Mouse (Mus musculus): ENCODE measurements around the gene Tst. TPM values are rescaled to one million over a fixed set of nuclear protein-coding genes. Genes with fewer than 3 reads are reported as not detected.

Gene Tst
- polyA plus RNA-seq, 1 experiment from 2014 or later: 32.8 TPM

GRCm38 (mm10) chr15:78447121-78447520, 41.4 kb upstream of the Tst start:
- H3K4me2 ChIP-seq (replicated peaks; ENCODE audit: low read depth, low read length): no peak overlapping the region
- no peaks in the 10 kb centered on the region for H3K36me3 ChIP-seq (ENCODE audit: control insufficient read depth, insufficient read depth, low read length)
- no peaks in the 10 kb centered on the region; the same call in 1 of the 2 replicates for H3K27me3 ChIP-seq (ENCODE audit: control insufficient read depth, insufficient read depth, low read length)
- no peak overlapping the region for H3K9ac ChIP-seq (ENCODE audit: low read depth, low read length)
- no peak overlapping the region for H3K4me3 ChIP-seq (ENCODE audit: low read length)
- no peak overlapping the region for H3K27ac ChIP-seq (ENCODE audit: low read depth, low read length)
- 50% methylated on average over 7 of the region's 7 CpGs for WGBS
- no peak for ATAC-seq (ENCODE audit: low FRiP score, low TSS enrichment)
- no peaks in the 10 kb centered on the region for H3K9me3 ChIP-seq (ENCODE audit: control insufficient read depth, low read length)
- no peaks in the 10 kb centered on the region; the same call in 1 of the 2 replicates for H3K4me1 ChIP-seq (ENCODE audit: control insufficient read depth, insufficient read depth, low read length)

GRCm38 (mm10) chr15:78443857-78444256, 38.1 kb upstream of the Tst start:
- WGBS: 32% methylated on average over 6 of the region's 6 CpGs
- Histone ChIP-seq H3K4me1 (ENCODE audit: control insufficient read depth, insufficient read depth, low read length) (no peaks in the 10 kb centered on the region; the same call in 1 of the 2 replicates), H3K4me3 (ENCODE audit: low read length) (no peak overlapping the region), H3K36me3 (ENCODE audit: control insufficient read depth, insufficient read depth, low read length) (no peaks in the 10 kb centered on the region), H3K9ac (ENCODE audit: low read depth, low read length) (no peak overlapping the region), H3K4me2 (replicated peaks; ENCODE audit: low read depth, low read length) (no peak overlapping the region), H3K27me3 (ENCODE audit: control insufficient read depth, insufficient read depth, low read length) (no peaks in the 10 kb centered on the region; the same call in 1 of the 2 replicates), H3K9me3 (ENCODE audit: control insufficient read depth, low read length) (no peaks in the 10 kb centered on the region), H3K27ac (ENCODE audit: low read depth, low read length) (no peak overlapping the region)
- ATAC-seq (ENCODE audit: low FRiP score, low TSS enrichment): no peak

- no peak overlapping the region for H3K4me3 ChIP-seq (ENCODE audit: low read length)
- no peaks in the 10 kb centered on the region; the same call in 1 of the 2 replicates for H3K27me3 ChIP-seq (ENCODE audit: control insufficient read depth, insufficient read depth, low read length)
- no peak for ATAC-seq (ENCODE audit: low FRiP score, low TSS enrichment)
- H3K36me3 ChIP-seq (ENCODE audit: control insufficient read depth, insufficient read depth, low read length): no peaks in the 10 kb centered on the region
- 86% methylated on average over 19 of the region's 19 CpGs for WGBS
- no peak overlapping the region for H3K27ac ChIP-seq (ENCODE audit: low read depth, low read length)
- no peak overlapping the region for H3K4me2 ChIP-seq (replicated peaks; ENCODE audit: low read depth, low read length)
- peaks cover 8% of the 10 kb centered on the region for H3K4me1 ChIP-seq (ENCODE audit: control insufficient read depth, insufficient read depth, low read length)
- H3K9ac ChIP-seq (ENCODE audit: low read depth, low read length): no peak overlapping the region
- no peaks in the 10 kb centered on the region for H3K9me3 ChIP-seq (ENCODE audit: control insufficient read depth, low read length)
Measured at GRCm38 (mm10) chr15:78442231-78442630, 36.5 kb upstream of the Tst start.

GRCm38 (mm10) chr15:78438973-78439372, 33.3 kb upstream of the Tst start:
- no peak for ATAC-seq (ENCODE audit: low FRiP score, low TSS enrichment)
- H3K9me3 ChIP-seq (ENCODE audit: control insufficient read depth, low read length): no peaks in the 10 kb centered on the region
- no peaks in the 10 kb centered on the region; the same call in 1 of the 2 replicates for H3K27me3 ChIP-seq (ENCODE audit: control insufficient read depth, insufficient read depth, low read length)
- no peak overlapping the region for H3K4me3 ChIP-seq (ENCODE audit: low read length)
- H3K36me3 ChIP-seq (ENCODE audit: control insufficient read depth, insufficient read depth, low read length): peaks cover 9% of the 10 kb centered on the region
- 68% methylated on average over 9 of the region's 9 CpGs for WGBS
- H3K27ac ChIP-seq (ENCODE audit: low read depth, low read length): no peak overlapping the region
- no peak overlapping the region for H3K9ac ChIP-seq (ENCODE audit: low read depth, low read length)
- H3K4me1 ChIP-seq (ENCODE audit: control insufficient read depth, insufficient read depth, low read length): peaks cover 29% of the 10 kb centered on the region
- H3K4me2 ChIP-seq (replicated peaks; ENCODE audit: low read depth, low read length): no peak overlapping the region

GRCm38 (mm10) chr15:78438505-78438904, 32.8 kb upstream of the Tst start:
- whole genome bisulfite sequencing: 52% methylated on average over 8 of the region's 8 CpGs
- Histone ChIP-seq H3K27ac (ENCODE audit: low read depth, low read length) (no peak overlapping the region), H3K4me3 (ENCODE audit: low read length) (no peak overlapping the region), H3K9ac (ENCODE audit: low read depth, low read length) (no peak overlapping the region), H3K36me3 (ENCODE audit: control insufficient read depth, insufficient read depth, low read length) (peaks cover 14% of the 10 kb centered on the region), H3K4me1 (ENCODE audit: control insufficient read depth, insufficient read depth, low read length) (peaks cover 29% of the 10 kb centered on the region), H3K4me2 (replicated peaks; ENCODE audit: low read depth, low read length) (no peak overlapping the region), H3K9me3 (ENCODE audit: control insufficient read depth, low read length) (no peaks in the 10 kb centered on the region), H3K27me3 (ENCODE audit: control insufficient read depth, insufficient read depth, low read length) (no peaks in the 10 kb centered on the region; the same call in 1 of the 2 replicates)
- ATAC-seq (ENCODE audit: low FRiP score, low TSS enrichment): no peak

GRCm38 (mm10) chr15:78438018-78438394, 32.3 kb upstream of the Tst start:
- no peak overlapping the region for H3K4me3 ChIP-seq (ENCODE audit: low read length)
- no peak overlapping the region for H3K4me2 ChIP-seq (replicated peaks; ENCODE audit: low read depth, low read length)
- no peaks in the 10 kb centered on the region for H3K27me3 ChIP-seq (ENCODE audit: control insufficient read depth, insufficient read depth, low read length)
- ATAC-seq (ENCODE audit: low FRiP score, low TSS enrichment): no peak
- H3K9me3 ChIP-seq (ENCODE audit: control insufficient read depth, low read length): no peaks in the 10 kb centered on the region
- peaks cover 29% of the 10 kb centered on the region for H3K4me1 ChIP-seq (ENCODE audit: control insufficient read depth, insufficient read depth, low read length)
- H3K27ac ChIP-seq (ENCODE audit: low read depth, low read length): no peak overlapping the region
- no peak overlapping the region for H3K9ac ChIP-seq (ENCODE audit: low read depth, low read length)
- 40% methylated on average over 4 of the region's 4 CpGs for WGBS
- peaks cover 17% of the 10 kb centered on the region for H3K36me3 ChIP-seq (ENCODE audit: control insufficient read depth, insufficient read depth, low read length)

- Histone ChIP-seq H3K27me3 (ENCODE audit: control insufficient read depth, insufficient read depth, low read length) (no peaks in the 10 kb centered on the region), H3K27ac (ENCODE audit: low read depth, low read length) (peak overlapping the region; percentile 80), H3K9ac (ENCODE audit: low read depth, low read length) (peak overlapping the region; percentile 25; the same call in 1 of the 2 replicates), H3K4me1 (ENCODE audit: control insufficient read depth, insufficient read depth, low read length) (peaks cover 29% of the 10 kb centered on the region), H3K36me3 (ENCODE audit: control insufficient read depth, insufficient read depth, low read length) (peaks cover 21% of the 10 kb centered on the region), H3K9me3 (ENCODE audit: control insufficient read depth, low read length) (no peaks in the 10 kb centered on the region), H3K4me3 (ENCODE audit: low read length) (peak overlapping the region; percentile 23), H3K4me2 (replicated peaks; ENCODE audit: low read depth, low read length) (peak overlapping the region; percentile 56)
- 15% methylated on average over 22 of the region's 23 CpGs for WGBS
- peak; percentile 36 for ATAC-seq (ENCODE audit: low FRiP score, low TSS enrichment)
Measured at GRCm38 (mm10) chr15:78437237-78438017, 31.7 kb upstream of the Tst start.

- H3K27ac ChIP-seq (ENCODE audit: low read depth, low read length): peak overlapping the region; percentile 80; the same call in 1 of the 2 replicates
- WGBS: 5% methylated on average over 32 of the region's 32 CpGs
- H3K4me3 ChIP-seq (ENCODE audit: low read length): peak overlapping the region; percentile 23
- peaks cover 24% of the 10 kb centered on the region for H3K36me3 ChIP-seq (ENCODE audit: control insufficient read depth, insufficient read depth, low read length)
- H3K4me2 ChIP-seq (replicated peaks; ENCODE audit: low read depth, low read length): peak overlapping the region; percentile 56
- peaks cover 29% of the 10 kb centered on the region for H3K4me1 ChIP-seq (ENCODE audit: control insufficient read depth, insufficient read depth, low read length)
- H3K9ac ChIP-seq (ENCODE audit: low read depth, low read length): peak overlapping the region; percentile 28; the same call in 1 of the 2 replicates
- no peaks in the 10 kb centered on the region for H3K27me3 ChIP-seq (ENCODE audit: control insufficient read depth, insufficient read depth, low read length)
- ATAC-seq (ENCODE audit: low FRiP score, low TSS enrichment): peak; percentile 68
- no peaks in the 10 kb centered on the region for H3K9me3 ChIP-seq (ENCODE audit: control insufficient read depth, low read length)
Measured at GRCm38 (mm10) chr15:78436380-78437192, 30.9 kb upstream of the Tst start.
